Mouse (Mus musculus): Measurements from ENCODE around the gene Cmpk1. TPM values are rescaled to one million over a fixed set of nuclear protein-coding genes. Genes with fewer than 3 reads are reported as not detected.

Cmpk1 gene
- total RNA-seq, 2 experiments from 2014 or later = 64.7 to 67.1 TPM

GRCm38 (mm10) chr4:114938248-114938647 is 48.8 kb downstream of the Cmpk1 start:
- TF ChIP-seq CTCF (conservative IDR thresholded peaks at IDR 0.05) = no peak
- H3K27ac ChIP-seq = no peak overlapping the region
- DNase-seq (ENCODE audit: low spot score in 2 of 2) = no peak
- H3K4me3 ChIP-seq = no peak overlapping the region

DNA sequence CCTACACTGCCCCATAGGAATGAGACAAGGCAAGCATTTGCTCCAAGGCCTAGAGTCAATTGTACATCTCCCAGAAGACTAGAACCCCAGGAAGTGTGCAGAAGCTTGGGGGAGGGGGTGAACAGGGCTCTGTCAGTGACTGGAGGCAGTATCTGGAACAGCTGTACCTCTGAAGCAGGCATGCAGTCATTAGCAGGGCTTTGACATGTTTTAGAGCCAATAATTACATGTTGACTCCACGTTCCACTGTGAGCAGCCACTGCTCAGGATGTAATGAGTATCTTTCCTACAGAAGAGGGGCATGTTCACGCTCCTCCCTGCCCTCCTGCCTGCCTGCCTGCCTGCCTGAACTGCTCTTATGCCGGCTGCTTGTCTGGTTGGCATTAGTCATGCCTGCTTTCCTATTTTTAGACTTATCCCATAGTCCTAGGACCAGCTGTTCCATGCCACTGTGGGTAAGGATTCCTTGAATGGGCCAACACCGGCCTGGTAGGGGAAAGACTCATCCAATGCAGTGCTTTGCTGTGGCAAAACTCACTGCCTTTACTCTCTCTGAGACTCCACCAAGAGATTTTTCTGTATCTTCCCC is 49.5 kb downstream of the Cmpk1 start:
- H3K27ac ChIP-seq = no peak overlapping the region
- no peak for DNase-seq (ENCODE audit: low spot score in 2 of 2)
- no peak overlapping the region for H3K4me3 ChIP-seq
- no peak for TF ChIP-seq CTCF (conservative IDR thresholded peaks at IDR 0.05)

- no peak for DNase-seq (ENCODE audit: low spot score in 2 of 2)
- Histone ChIP-seq H3K4me3 (no peak overlapping the region), H3K27ac (no peak overlapping the region)
- no peak for TF ChIP-seq CTCF (conservative IDR thresholded peaks at IDR 0.05)
Observed at GRCm38 (mm10) chr4:114934188-114934587, 52.9 kb downstream of the Cmpk1 start.

DNA sequence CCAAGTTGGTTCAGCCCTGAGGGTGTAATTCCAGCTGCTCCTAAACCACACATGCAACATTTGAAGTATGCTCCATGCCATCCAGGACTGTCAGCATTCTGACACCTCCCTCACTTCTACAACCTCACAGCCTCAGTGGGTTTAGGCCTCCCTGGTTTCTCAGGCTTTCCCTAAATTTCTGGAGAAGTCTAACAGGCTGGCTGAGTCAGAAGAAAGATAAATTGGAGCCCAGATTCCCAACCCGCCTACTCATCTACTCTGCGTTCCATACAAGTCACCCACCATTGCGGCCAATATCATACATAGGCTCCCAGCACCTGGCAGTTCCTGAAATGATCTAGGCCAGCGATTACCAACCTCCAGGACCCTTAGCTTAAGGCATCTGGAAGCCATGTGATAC is 54.3 kb downstream of the Cmpk1 start:
- Histone ChIP-seq H3K4me3 (no peak overlapping the region), H3K27ac (no peak overlapping the region)
- DNase-seq (ENCODE audit: low spot score in 2 of 2) = no peak
- TF ChIP-seq CTCF (conservative IDR thresholded peaks at IDR 0.05) = no peak

- H3K4me3 ChIP-seq = no peak overlapping the region
- no peak for TF ChIP-seq CTCF (conservative IDR thresholded peaks at IDR 0.05)
- DNase-seq (ENCODE audit: low spot score in 2 of 2) = no peak
- H3K27ac ChIP-seq = no peak overlapping the region
Observed at GRCm38 (mm10) chr4:114929155-114929554, 57.9 kb downstream of the Cmpk1 start.

- DNase-seq (ENCODE audit: low spot score in 2 of 2) = no peak
- no peak for TF ChIP-seq CTCF (conservative IDR thresholded peaks at IDR 0.05)
- 0 out of 2 replicates have a peak within 1 kb of the TSS, but pooled peaks have one; percentile 25 for H3K4me3 ChIP-seq
- no peak within 1 kb of the TSS for H3K27ac ChIP-seq
Observed at GRCm38 (mm10) chr4:114925917-114926312, 61.1 kb downstream of the Cmpk1 start, which contains the start of gene Foxe3. Gene Foxe3 (minus strand): TSS chr4:114926013.

DNA sequence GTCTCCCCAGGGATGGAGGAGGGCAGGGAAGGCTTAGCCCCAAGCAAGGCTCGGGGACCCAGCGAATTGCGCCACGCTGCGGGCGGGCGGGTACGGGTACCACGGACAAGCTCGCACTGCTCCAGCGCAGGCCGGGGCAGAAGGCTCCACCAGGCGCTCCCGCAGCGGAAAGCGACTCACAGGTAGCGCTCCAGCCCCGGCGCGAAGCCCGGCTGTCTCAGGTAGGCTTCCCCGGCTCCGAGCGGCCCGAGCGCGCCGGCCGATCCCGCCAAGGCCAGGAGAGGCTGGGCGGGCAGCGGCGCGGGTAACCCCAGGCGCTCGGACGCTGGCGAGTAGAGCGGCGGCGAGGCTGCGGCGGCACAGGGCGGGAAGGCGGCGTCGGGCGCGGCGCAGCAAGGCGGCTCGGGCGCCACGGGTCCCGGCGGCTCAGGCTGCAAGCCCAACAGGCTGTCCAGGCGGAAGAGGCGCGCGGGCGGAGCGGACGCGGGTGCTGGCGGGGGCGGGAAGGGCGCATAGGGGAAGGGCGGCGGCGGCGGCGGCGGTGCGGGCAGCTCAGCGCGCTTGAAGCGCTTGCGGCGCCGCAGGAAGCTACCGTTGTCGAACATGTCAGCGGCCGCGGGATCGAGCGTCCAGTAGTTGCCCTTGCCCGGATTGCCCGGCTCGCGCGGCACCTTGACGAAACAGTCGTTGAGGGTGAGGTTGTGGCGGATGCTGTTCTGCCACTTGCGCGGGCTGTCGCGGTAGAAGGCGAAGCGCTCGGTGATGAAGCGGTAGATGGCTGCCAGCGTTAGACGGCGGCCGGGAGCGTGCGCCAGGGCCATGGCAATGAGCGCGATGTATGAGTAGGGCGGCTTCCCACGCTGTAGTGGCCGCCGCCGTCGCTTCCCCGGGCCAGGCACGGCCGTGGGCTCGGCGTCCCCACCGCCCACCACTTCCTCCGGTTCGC is 61.8 kb downstream of the Cmpk1 start:
- no peak for DNase-seq (ENCODE audit: low spot score in 2 of 2)
- H3K4me3 ChIP-seq = 0 out of 2 replicates have a peak overlapping the region, but pooled peaks have one; percentile 25
- no peak overlapping the region for H3K27ac ChIP-seq
- TF ChIP-seq CTCF (conservative IDR thresholded peaks at IDR 0.05) = no peak

- DNase-seq (ENCODE audit: low spot score in 2 of 2) = no peak
- peak; percentile 77 for TF ChIP-seq CTCF (conservative IDR thresholded peaks at IDR 0.05)
Observed at GRCm38 (mm10) chr4:114917091-114917490, 70.0 kb downstream of the Cmpk1 start.

DNA sequence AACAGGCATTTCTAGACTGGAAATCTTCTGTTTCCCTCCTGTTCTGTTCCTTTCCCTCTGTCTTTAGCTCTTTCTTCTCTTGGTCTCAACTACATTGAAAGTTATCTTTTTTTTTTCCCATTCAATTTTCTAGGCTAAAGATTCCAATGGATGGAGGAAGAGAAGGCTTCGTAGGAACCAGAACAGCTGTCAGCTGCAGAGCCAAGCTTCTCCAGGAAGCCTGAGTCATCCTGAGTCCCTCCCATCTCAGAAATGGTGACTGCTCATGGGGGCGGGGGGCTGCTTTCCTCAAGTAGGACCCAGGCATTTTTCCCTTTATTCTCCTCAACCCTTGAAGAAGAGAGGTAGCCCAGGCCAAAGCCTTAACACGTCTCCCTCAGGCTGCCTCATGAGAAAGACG is 71.0 kb downstream of the Cmpk1 start:
- DNase-seq (ENCODE audit: low spot score in 2 of 2) = no peak
- no peak for TF ChIP-seq CTCF (conservative IDR thresholded peaks at IDR 0.05)
- no peak overlapping the region for H3K27ac ChIP-seq
- no peak overlapping the region for H3K4me3 ChIP-seq

More at GRCm38 (mm10) chr4:114917091-114917490, 70.0 kb downstream of the Cmpk1 start:
- H3K27ac ChIP-seq = no peak overlapping the region
- no peak overlapping the region for H3K4me3 ChIP-seq

DNA sequence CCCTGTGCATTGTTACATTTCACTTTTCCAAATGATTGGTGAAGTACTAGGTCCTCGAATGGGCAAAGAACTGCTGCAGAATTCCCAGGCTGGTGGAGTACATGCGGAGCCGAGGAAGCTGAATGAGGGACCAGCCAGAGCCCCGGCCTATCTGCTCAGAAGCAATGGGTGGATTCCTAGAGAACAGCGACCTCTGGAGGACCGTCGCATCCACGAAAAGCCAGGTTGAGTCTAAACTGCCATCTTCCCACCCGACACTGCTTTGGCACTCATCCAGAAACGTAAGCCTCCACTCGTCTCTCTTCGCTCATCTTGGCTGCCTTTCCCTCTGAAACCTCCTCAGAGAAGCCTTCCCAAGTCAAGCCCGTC is 73.5 kb downstream of the Cmpk1 start:
- H3K27ac ChIP-seq = no peak overlapping the region
- peak; percentile 74 for TF ChIP-seq CTCF (conservative IDR thresholded peaks at IDR 0.05)
- DNase-seq (ENCODE audit: low spot score in 2 of 2) = peak in 1 of 2 experiments; percentile 51
- no peak overlapping the region for H3K4me3 ChIP-seq

DNA sequence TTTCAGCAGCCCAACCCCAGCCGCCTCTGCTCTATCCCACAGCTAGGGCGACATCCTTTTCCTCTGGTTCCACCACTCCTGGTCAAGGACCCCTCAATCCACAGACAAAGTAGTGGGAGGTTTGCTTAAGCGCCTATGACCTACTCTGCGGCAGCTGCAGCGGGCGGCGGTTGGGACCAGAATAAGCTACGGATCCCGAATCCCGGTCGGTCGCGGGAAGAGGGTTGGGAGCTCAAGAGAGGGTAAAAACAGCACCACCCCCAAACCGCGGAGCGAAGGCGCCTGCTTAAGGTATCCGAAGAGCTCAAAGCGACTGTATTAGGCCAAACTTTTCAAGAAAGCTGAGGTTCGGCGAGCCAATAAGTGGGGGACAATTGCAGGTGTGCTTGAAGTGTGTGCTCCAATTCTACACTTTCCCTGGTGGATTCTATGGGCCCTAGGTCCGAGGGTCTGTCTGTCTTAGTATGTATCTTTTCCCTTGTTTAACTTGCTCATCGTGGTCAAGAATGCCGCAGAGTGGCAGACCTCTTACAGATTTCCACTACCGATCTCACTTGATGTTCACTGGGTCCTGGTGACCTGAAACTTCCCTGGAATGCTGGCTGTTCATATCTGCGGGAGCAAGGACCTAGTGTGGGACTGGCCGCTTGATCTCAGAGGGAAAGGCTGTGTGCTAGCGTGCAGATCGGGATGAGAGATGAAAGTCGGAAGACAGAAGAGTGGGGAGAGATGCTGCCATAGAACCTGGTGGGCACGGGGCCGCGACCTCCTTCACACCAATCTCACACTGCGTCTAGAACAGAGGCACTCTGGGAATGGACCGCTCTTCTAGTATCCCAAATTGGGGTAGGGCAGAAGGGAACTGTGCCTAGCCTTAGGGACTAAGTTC is 74.1 kb downstream of the Cmpk1 start:
- H3K27ac ChIP-seq = no peak overlapping the region
- DNase-seq (ENCODE audit: low spot score in 2 of 2) = no peak
- no peak overlapping the region for H3K4me3 ChIP-seq
- TF ChIP-seq CTCF (conservative IDR thresholded peaks at IDR 0.05) = no peak

DNA sequence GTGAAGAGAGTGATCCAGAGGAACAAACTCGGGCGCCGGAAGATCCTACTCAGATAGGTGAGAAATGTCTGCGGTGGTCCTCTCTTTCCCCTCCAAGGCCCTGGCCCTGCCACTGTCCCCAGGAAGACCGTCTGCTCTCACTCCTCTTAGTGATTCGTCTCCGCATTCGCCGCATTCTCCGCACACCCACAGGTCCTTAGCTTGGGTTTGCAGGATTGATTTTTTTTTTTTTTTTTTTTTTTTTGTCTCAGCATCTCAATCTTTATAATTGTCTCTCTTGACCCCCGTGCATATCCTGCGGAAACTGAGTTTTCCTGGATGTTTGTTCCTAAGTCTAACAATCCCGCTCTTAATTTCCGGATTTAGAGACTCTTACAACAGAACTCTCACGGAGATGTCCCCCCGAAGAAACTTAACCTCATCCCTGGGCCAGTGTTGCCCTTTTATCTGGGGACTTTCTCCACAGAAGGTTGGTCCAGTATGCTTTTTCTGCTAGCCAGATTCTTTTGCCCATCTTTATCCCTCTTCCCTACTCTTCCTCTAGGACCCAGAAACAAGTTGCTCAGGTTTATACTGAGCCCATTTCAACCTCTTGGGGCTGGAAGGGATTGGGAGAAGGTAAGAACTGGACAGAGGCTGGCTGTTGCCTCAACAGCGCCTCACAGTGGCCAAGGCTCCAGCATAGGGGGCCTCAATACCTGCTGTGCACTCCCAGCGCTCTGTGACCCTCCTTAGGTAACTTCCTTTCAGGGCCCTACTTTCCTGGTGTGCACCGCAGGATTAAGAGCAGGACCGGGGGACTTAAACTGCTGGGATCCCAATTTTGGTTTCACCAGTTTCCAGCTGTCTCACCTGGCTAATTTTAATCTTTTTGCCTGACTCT is 77.2 kb downstream of the Cmpk1 start:
- no peak for DNase-seq (ENCODE audit: low spot score in 2 of 2)
- peak; percentile 68 for TF ChIP-seq CTCF (conservative IDR thresholded peaks at IDR 0.05)
- no peak overlapping the region for H3K27ac ChIP-seq
- peak overlapping the region; percentile 50 for H3K4me3 ChIP-seq

Other genes with a start within 250 kb of the Cmpk1 start
- not detected for gene Gm12830, start 165.5 kb downstream of the Cmpk1 start, total RNA-seq (2021)
- under 1 TPM in 1 of 2 experiments, not detected in 1; 0.18 TPM for gene Foxd2, start 78.4 kb downstream of the Cmpk1 start, total RNA-seq (2021)
- gene Foxe3, start 61.2 kb downstream of the Cmpk1 start, total RNA-seq (2021) = not detected
- gene Stil, start 12.9 kb upstream of the Cmpk1 start, total RNA-seq (2021) = under 1 TPM; 0.27 to 0.69 TPM
- gene Tal1, start 69.2 kb upstream of the Cmpk1 start, total RNA-seq (2021) = 1 to 10 TPM in 1 of 2 experiments, under 1 TPM in 1; 0.86 to 1.0 TPM
- under 1 TPM in 1 of 2 experiments, not detected in 1; 0.96 TPM for gene Pdzk1ip1, start 101.5 kb upstream of the Cmpk1 start, total RNA-seq (2021)
- 1 to 10 TPM; 8.2 to 8.3 TPM for gene Cyp4x1, start 147.0 kb upstream of the Cmpk1 start, total RNA-seq (2021)

Measured in layer of hippocampus, adult 2 months (tissue).